ENCODE assay signal across 19 mouse cellular contexts in the genomic region with DNA sequence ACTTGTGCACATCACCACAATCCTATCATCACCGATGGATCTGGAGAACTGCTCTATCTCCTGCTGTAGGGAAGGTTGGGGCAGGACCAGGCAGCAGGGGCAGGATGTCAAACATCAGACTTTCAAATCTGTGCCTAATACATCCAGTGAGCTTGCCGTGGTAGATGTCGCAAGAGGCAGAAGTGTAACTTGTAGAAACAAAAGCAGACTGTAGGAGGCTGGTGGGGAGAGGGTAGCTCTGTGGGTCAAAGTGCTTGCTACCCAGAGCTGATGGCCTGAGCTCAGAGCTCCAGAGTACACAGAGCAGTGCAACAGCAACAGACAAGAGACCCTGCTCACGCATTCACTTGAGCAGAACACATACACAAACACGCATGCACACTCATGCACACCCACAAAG. TPM values are rescaled to one million over a fixed set of nuclear protein-coding genes. Genes with fewer than 3 reads are reported as not detected.
DNase-seq lines count a peak whose midpoint lies in the region; ATAC-seq lines count a peak whose summit lies in the region.
"Had no signal": no experiment of that assay in that cellular context is flagged by ENCODE, and none has a peak within 500 bp of the region (broad histone marks: within the 10 kb centered on the region; RNA-seq: fewer than 3 reads in every experiment).

No protein-coding gene starts in this region.

- no peaks in the 10 kb centered on the region for H3K36me3 ChIP-seq in forebrain, embryonic 15.5 days
- no peaks in the 10 kb centered on the region for H3K36me3 ChIP-seq in forebrain, embryonic 11.5 days (ENCODE audit: control insufficient read depth, insufficient read depth, low read length)
- H3K36me3 ChIP-seq in embryonic facial prominence, embryonic 15.5 days, result no peaks in the 10 kb centered on the region
- H3K36me3 ChIP-seq in liver, embryonic 12.5 days, result no peaks in the 10 kb centered on the region
- no peaks in the 10 kb centered on the region for H3K36me3 ChIP-seq in neural tube, embryonic 15.5 days

- no peak for ATAC-seq in forebrain, embryonic 15.5 days (replicated peaks)
- no peak for ATAC-seq in forebrain, embryonic 11.5 days (replicated peaks; ENCODE audit: low FRiP score)
- ATAC-seq in embryonic facial prominence, embryonic 15.5 days (ENCODE audit: insufficient number of reproducible peaks, low FRiP score, low TSS enrichment, low read depth), result no peak
- peak; percentile 67 for ATAC-seq in liver, embryonic 12.5 days
- no peak for ATAC-seq in neural tube, embryonic 15.5 days (ENCODE audit: low FRiP score)
- ATAC-seq: activated CD4-positive, CD25-positive, alpha-beta regulatory T cell, adult 4 months; inflammation-experienced regulatory T-cells, adult 6 months had no signal

- H3K4me3 ChIP-seq in forebrain, embryonic 15.5 days, result no peak overlapping the region
- no peak overlapping the region for H3K4me3 ChIP-seq in forebrain, embryonic 11.5 days (ENCODE audit: low read depth, low read length)
- no peak overlapping the region for H3K4me3 ChIP-seq in embryonic facial prominence, embryonic 15.5 days (replicated peaks)
- H3K4me3 ChIP-seq in liver, embryonic 12.5 days, result no peak overlapping the region
- no peak overlapping the region for H3K4me3 ChIP-seq in neural tube, embryonic 15.5 days (replicated peaks)
- H3K4me3 ChIP-seq: heart, adult 2 months; layer of hippocampus, adult 2 months had no signal

- WGBS in forebrain, embryonic 15.5 days, result 89% methylated on average over 5 of the region's 5 CpGs
- 86% methylated on average over 5 of the region's 5 CpGs for WGBS in forebrain, embryonic 11.5 days
- 60% methylated on average over 5 of the region's 5 CpGs for WGBS in embryonic facial prominence, embryonic 15.5 days
- WGBS in liver, embryonic 12.5 days (ENCODE audit: insufficient replicate concordance), result 59% methylated on average over 5 of the region's 5 CpGs
- 84% methylated on average over 5 of the region's 5 CpGs for WGBS in neural tube, embryonic 15.5 days

- DNase-seq in forebrain, embryonic 11.5 days (ENCODE audit: low spot score), result no peak
- peak; percentile 25 for DNase-seq in 3T3-L1 (ENCODE audit: low read depth, low spot score)
- no peak for DNase-seq in testis, postnatal 14 days (ENCODE audit: low spot score)
- no peak for DNase-seq in kidney, postnatal 10 days
- DNase-seq: adrenal gland, postnatal 36 days; heart, adult 2 months; lung, postnatal 14 days; retina, postnatal 1 day; thymus, adult 18-20 months had no signal

- no peak overlapping the region for H3K9ac ChIP-seq in forebrain, embryonic 15.5 days (replicated peaks)
- H3K9ac ChIP-seq in forebrain, embryonic 11.5 days (ENCODE audit: low read length), result no peak overlapping the region
- no peak overlapping the region for H3K9ac ChIP-seq in embryonic facial prominence, embryonic 15.5 days
- H3K9ac ChIP-seq in liver, embryonic 12.5 days, result no peak overlapping the region
- no peak overlapping the region for H3K9ac ChIP-seq in neural tube, embryonic 15.5 days (replicated peaks)
- H3K9ac ChIP-seq: forebrain, postnatal 0 days had no signal

- no peaks in the 10 kb centered on the region for H3K9me3 ChIP-seq in forebrain, embryonic 15.5 days
- no peaks in the 10 kb centered on the region for H3K9me3 ChIP-seq in forebrain, embryonic 11.5 days (ENCODE audit: control insufficient read depth, low read length)
- H3K9me3 ChIP-seq in embryonic facial prominence, embryonic 15.5 days (replicated peaks), result no peaks in the 10 kb centered on the region
- H3K9me3 ChIP-seq in liver, embryonic 12.5 days (replicated peaks), result no peaks in the 10 kb centered on the region
- no peaks in the 10 kb centered on the region for H3K9me3 ChIP-seq in neural tube, embryonic 15.5 days (replicated peaks)

- H3K4me2 ChIP-seq in forebrain, embryonic 15.5 days (replicated peaks), result no peak overlapping the region
- H3K4me2 ChIP-seq in forebrain, embryonic 11.5 days (ENCODE audit: low read depth, low read length, severe bottlenecking), result no peak overlapping the region
- no peak overlapping the region for H3K4me2 ChIP-seq in embryonic facial prominence, embryonic 15.5 days (replicated peaks)
- H3K4me2 ChIP-seq in liver, embryonic 12.5 days, result no peak overlapping the region
- H3K4me2 ChIP-seq in neural tube, embryonic 15.5 days, result no peak overlapping the region

- H3K27me3 ChIP-seq in forebrain, embryonic 15.5 days, result no peaks in the 10 kb centered on the region
- H3K27me3 ChIP-seq in forebrain, embryonic 11.5 days (ENCODE audit: control insufficient read depth, insufficient read depth, low read length), result no peaks in the 10 kb centered on the region
- no peaks in the 10 kb centered on the region for H3K27me3 ChIP-seq in embryonic facial prominence, embryonic 15.5 days
- H3K27me3 ChIP-seq in liver, embryonic 12.5 days (replicated peaks), result no peaks in the 10 kb centered on the region
- no peaks in the 10 kb centered on the region for H3K27me3 ChIP-seq in neural tube, embryonic 15.5 days (replicated peaks)

- 0 out of 2 replicates have a peak overlapping the region, but pooled peaks have one; percentile 89 for H3K27ac ChIP-seq in forebrain, embryonic 15.5 days (replicated peaks)
- no peak overlapping the region for H3K27ac ChIP-seq in forebrain, embryonic 11.5 days (ENCODE audit: low read depth, low read length)
- peak overlapping the region; percentile 22; the same call in 1 of the 2 replicates for H3K27ac ChIP-seq in embryonic facial prominence, embryonic 15.5 days (replicated peaks)
- no peak overlapping the region for H3K27ac ChIP-seq in liver, embryonic 12.5 days
- H3K27ac ChIP-seq in neural tube, embryonic 15.5 days (replicated peaks), result no peak overlapping the region
- H3K27ac ChIP-seq: heart, adult 2 months; layer of hippocampus, adult 2 months had no signal

- H3K4me1 ChIP-seq in forebrain, embryonic 15.5 days, result peaks cover 34% of the 10 kb centered on the region
- H3K4me1 ChIP-seq in forebrain, embryonic 11.5 days (replicated peaks; ENCODE audit: control insufficient read depth, insufficient read depth, low read length), result peaks cover 4% of the 10 kb centered on the region; the same call in 1 of the 2 replicates
- peaks cover 36% of the 10 kb centered on the region for H3K4me1 ChIP-seq in embryonic facial prominence, embryonic 15.5 days
- H3K4me1 ChIP-seq in liver, embryonic 12.5 days, result no peaks in the 10 kb centered on the region
- H3K4me1 ChIP-seq in neural tube, embryonic 15.5 days, result peaks cover 28% of the 10 kb centered on the region

RNA-seq across cellular contexts. Expression of a gene that starts 6.1 kb away (rescaled TPM):
- polyA plus RNA-seq in forebrain, embryonic 15.5 days (2015; fragmentation: Nextera tagmentation; extraction: Ambion mirVana), result 32.9 and 34.4 TPM in 2 replicates
- 49.7 and 51.8 TPM in 2 replicates for polyA plus RNA-seq in forebrain, embryonic 11.5 days (2014; fragmentation: Nextera tagmentation; extraction: Ambion mirVana)
- polyA plus RNA-seq in embryonic facial prominence, embryonic 15.5 days (2015; fragmentation: Nextera tagmentation; extraction: Ambion mirVana), result 31.7 and 32.1 TPM in 2 replicates
- 7.3 TPM in 2 replicates for polyA plus RNA-seq in liver, embryonic 12.5 days (2016; fragmentation: Nextera tagmentation; extraction: Ambion mirVana)
- 16.3 and 19.0 TPM in 2 replicates for polyA plus RNA-seq in neural tube, embryonic 15.5 days (2015; fragmentation: Nextera tagmentation; extraction: Ambion mirVana)

RNA-seq across cellular contexts. Expression of a gene that starts 56.9 kb away (rescaled TPM):
- polyA plus RNA-seq in forebrain, embryonic 15.5 days (2015; fragmentation: Nextera tagmentation; extraction: Ambion mirVana), result 0.74 and 0.98 TPM in 2 replicates
- not detected in 2 replicates for polyA plus RNA-seq in forebrain, embryonic 11.5 days (2014; fragmentation: Nextera tagmentation; extraction: Ambion mirVana)
- polyA plus RNA-seq in embryonic facial prominence, embryonic 15.5 days (2015; fragmentation: Nextera tagmentation; extraction: Ambion mirVana), result 0.99 and 1.3 TPM in 2 replicates
- polyA plus RNA-seq in liver, embryonic 12.5 days (2016; fragmentation: Nextera tagmentation; extraction: Ambion mirVana), result not detected in 2 replicates
- 2.1 and 2.7 TPM in 2 replicates for polyA plus RNA-seq in neural tube, embryonic 15.5 days (2015; fragmentation: Nextera tagmentation; extraction: Ambion mirVana)
- polyA plus RNA-seq: activated CD4-positive, CD25-positive, alpha-beta regulatory T cell, adult 4 months; heart, adult 2 months; hindbrain, embryonic 11.5 days; inflammation-experienced regulatory T-cells, adult 6 months; urinary bladder, adult 2 months had no signal

Comparison
In these comparisons a context has a peak if more than half of its experiments do, and no peak if none do; other contexts are left out.
1. H3K27ac ChIP-seq: peak in forebrain, embryonic 15.5 days (single experiment) and embryonic facial prominence, embryonic 15.5 days (single experiment); none in forebrain, embryonic 11.5 days (single experiment), liver, embryonic 12.5 days (single experiment) and neural tube, embryonic 15.5 days (single experiment).